Mouse (Mus musculus) bone marrow, adult 2 months (tissue): ENCODE data around the gene Dnajb6.

Experiments used
- CTCF ChIP-seq: fragments of 200-500 bp; IDR thresholded peaks from 2 replicates; pipeline ENCODE4 v1.5.1; 2011; ENCODE audit warnings: low read length, control low read depth; ENCODE audit not compliant: control insufficient read depth, insufficient read depth
- POLR2A ChIP-seq: fragments of 200-500 bp; IDR thresholded peaks from 2 replicates; pipeline ENCODE4 v1.6.1; 2011; ENCODE audit warnings: low read depth, mild to moderate bottlenecking, control low read depth, low read length, borderline replicate concordance; ENCODE audit not compliant: control insufficient read depth

- TF ChIP-seq POLR2A (no peak), CTCF (no peak)
Observed at GRCm38 (mm10) chr5:29759318-29759717, 23.8 kb downstream of the Dnajb6 start.
